Mouse (Mus musculus): ENCODE measurements around the gene Hist1h4f. TPM values are rescaled to one million over a fixed set of nuclear protein-coding genes. Genes with fewer than 3 reads are reported as not detected.

Hist1h4f gene
- not detected in 2 replicates for polyA plus RNA-seq (2015; fragmentation: Nextera tagmentation; extraction: Ambion mirVana)

GRCm38 (mm10) chr13:23551146-23551834, at the start of gene Hist1h4f:
Gene Hist1h4f, minus strand, starts transcription at chr13:23551648.

GRCm38 (mm10) chr13:23581408-23582218, 30.2 kb upstream of the Hist1h4f start, which contains the start of gene Hist1h4d:
Gene Hist1h4d, plus strand, starts transcription at chr13:23581598.

DNA sequence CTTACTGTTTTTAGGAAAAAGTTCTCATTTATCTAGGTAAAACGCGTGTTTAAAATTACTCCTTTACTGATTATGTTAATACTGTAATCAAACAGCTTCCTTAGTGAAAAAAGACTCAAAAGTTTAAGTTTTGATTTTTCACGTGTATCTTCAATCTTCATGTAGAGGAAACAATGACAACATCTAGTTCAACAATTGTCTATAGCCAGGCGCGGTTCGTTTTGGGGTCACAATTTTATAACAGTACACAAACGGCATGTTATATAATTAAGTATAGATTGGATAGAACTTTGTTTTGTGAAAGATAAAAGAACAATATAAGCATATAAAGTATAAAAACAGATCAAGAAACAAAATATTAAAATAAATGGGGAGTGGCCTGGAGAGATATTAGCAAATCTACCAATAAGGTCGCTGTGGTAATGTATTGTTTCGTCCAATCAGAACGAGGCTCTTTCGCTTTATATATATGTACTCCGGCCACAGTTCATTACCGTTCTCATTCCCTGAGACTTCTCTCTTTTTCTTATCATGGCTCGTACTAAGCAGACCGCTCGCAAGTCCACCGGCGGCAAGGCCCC, 23.9 kb upstream of the Hist1h4f start, which contains the start of gene Hist1h3d:
Gene Hist1h3d, plus strand, starts transcription at position 493 of the 581 bp plus-strand sequence.

GRCm38 (mm10) chr13:23573898-23574524, 22.6 kb upstream of the Hist1h4f start, which contains the start of the genes Hist1h2bf and Hist1h2ad:
Gene Hist1h2bf, minus strand, starts transcription at chr13:23574196.
Gene Hist1h2ad, plus strand, starts transcription at chr13:23574381.

GRCm38 (mm10) chr13:23571022-23571503, 19.6 kb upstream of the Hist1h4f start, which contains the start of the genes Hist1h2ae and Hist1h2bg:
Gene Hist1h2ae, minus strand, starts transcription at chr13:23571220.
Gene Hist1h2bg, plus strand, starts transcription at chr13:23571396.

DNA sequence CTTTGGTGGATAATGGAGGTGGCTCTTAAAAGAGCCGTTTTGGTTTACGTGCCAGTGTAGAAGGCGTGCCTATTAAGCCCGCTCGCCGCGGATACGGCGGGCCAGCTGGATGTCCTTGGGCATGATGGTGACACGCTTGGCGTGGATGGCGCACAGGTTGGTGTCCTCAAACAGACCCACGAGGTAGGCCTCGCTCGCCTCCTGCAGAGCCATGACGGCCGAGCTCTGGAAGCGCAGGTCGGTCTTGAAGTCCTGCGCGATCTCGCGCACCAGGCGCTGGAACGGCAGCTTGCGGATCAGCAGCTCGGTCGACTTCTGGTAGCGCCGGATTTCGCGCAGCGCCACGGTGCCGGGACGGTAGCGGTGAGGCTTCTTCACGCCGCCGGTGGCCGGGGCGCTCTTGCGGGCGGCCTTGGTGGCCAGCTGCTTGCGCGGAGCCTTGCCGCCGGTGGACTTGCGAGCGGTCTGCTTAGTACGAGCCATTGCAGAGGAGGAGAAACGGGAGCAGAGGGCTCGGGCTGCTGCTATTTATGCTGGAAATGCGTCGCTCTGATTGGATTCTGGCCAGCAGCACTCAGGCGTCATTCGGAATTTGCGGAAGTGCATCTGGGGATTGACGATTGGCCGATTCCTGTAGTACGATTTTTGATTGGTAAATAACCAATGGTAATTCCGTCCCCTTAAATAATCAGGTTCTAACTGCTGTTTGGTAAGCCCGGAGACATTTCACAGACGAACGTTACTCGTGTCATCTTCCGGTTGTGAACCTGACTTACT, 10.6 kb upstream of the Hist1h4f start, which contains the start of gene Hist1h3e:
Gene Hist1h3e, minus strand, starts transcription at position 487 of the 777 bp plus-strand sequence.

GRCm38 (mm10) chr13:23552962-23553361, 1.5 kb upstream of the Hist1h4f start, which contains the start of gene Hist1h1d:
Gene Hist1h1d, plus strand, starts transcription at chr13:23553262.

GRCm38 (mm10) chr13:23543965-23544786, 7.3 kb downstream of the Hist1h4f start, which contains the start of gene Hist1h3f:
Gene Hist1h3f, plus strand, starts transcription at chr13:23544052.

GRCm38 (mm10) chr13:23542999-23543607, 8.3 kb downstream of the Hist1h4f start, which contains the start of gene Hist1h2bh:
Gene Hist1h2bh, minus strand, starts transcription at chr13:23543392.

DNA sequence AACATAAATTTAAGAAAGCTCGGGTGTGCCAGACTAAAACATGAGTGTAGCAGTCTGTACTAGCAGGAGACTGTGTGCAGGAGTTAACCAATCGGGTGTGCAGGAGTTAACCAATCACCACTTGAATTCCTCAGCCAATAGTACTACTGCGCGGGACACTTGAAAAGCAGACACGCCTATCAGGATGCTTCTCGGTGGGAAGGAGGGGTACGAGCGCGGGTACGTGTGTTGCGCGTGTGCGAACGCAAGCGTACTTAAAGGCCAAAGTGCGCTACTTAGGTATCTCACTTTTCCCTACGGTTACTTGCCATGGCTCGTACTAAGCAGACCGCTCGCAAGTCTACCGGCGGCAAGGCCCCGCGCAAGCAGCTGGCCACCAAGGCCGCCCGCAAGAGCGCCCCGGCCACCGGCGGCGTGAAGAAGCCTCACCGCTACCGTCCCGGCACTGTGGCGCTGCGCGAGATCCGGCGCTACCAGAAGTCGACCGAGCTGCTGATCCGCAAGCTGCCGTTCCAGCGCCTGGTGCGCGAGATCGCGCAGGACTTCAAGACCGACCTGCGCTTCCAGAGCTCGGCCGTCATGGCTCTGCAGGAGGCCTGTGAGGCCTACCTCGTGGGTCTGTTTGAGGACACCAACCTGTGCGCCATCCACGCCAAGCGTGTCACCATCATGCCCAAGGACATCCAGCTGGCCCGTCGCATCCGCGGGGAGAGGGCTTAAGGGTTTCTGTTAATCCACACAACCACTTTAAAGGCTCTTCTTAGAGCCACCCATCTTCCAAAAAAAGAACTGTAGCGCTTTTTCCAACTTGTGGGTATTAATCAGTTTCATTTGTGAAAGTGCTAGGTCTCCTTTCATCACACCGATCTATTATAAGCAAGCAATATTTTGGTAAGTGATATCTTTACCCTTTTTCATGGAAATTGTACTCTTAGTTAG, 16.0 kb downstream of the Hist1h4f start, which contains the start of gene Hist1h3g:
Gene Hist1h3g, plus strand, starts transcription at position 286 of the 939 bp plus-strand sequence.

GRCm38 (mm10) chr13:23533560-23534367, 17.7 kb downstream of the Hist1h4f start, which contains the start of gene Hist1h2af:
Gene Hist1h2af, plus strand, starts transcription at chr13:23533906.

DNA sequence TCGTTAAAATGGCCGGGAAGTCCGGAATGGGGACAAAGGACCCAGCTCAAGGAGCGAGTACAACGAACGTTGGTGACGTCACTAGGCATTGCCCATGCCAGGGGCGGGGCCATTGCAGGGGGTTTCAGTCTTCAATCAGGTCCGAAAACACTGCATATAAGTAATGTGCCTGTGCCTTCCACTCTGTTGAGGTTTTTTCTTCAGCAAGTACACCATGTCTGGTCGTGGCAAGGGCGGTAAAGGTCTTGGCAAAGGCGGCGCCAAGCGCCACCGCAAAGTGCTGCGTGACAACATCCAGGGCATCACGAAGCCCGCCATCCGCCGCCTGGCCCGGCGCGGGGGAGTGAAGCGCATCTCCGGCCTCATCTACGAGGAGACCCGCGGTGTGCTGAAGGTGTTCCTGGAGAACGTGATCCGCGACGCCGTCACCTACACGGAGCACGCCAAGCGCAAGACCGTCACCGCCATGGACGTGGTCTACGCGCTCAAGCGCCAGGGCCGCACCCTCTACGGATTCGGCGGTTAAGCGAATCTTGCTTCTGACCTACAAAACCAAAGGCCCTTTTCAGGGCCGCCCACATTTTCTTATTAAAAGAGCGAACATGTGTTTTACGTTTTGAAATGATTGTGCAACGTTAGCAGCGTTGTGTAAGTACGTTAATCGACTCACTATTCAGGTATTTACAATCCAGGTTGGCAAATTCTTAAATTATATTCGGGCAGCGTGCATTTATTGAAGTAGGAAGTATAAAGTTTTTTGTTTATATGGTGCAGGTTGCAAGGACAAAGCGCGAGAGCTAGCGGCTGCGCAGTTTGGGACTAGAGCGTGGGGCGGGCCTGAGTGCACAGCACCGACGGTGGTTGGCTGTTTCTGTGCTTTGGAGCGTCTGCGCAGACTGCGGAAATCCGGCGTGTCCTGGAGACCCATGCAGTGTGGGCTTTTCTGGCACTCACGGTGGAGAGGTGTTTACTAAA, 20.3 kb downstream of the Hist1h4f start, which contains the start of gene Hist1h4h:
Gene Hist1h4h, plus strand, starts transcription at position 150 of the 975 bp plus-strand sequence.

Measured in neural tube, postnatal 0 days (tissue).